In the genomic region with DNA sequence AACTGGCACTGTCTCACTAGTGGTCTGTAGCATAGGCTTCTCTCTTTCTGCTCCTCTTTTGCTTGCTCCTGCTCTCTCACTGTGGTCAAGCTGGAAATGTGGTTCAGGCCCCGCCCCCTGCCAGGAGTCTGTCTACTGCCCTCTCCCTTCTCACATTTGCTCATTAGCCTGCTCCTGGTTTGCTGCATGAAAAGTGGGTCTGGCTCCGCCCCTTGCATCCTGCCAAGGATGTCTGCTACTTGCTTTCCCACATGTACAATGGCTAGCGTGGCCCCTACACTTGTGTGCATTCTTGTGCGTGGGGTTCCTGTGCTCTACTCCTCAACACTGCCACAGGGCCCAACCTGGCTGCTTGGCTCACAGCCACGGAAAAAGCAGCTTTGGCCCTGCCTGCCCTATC, we compare ENCODE assay signal across 17 mouse cellular contexts.
DNase-seq lines count a peak whose midpoint lies in the region; ATAC-seq and TF ChIP-seq lines count a peak whose summit lies in the region.
"Had no signal": no experiment of that assay in that cellular context is flagged by ENCODE, and none has a peak within 500 bp of the region (broad histone marks: within the 10 kb centered on the region; RNA-seq: fewer than 3 reads in every experiment).

No protein-coding gene starts in this region.

- ATAC-seq in midbrain, embryonic 12.5 days (ENCODE audit: low FRiP score, low read depth) = peak; percentile 47
- no peak for ATAC-seq in midbrain, embryonic 13.5 days
- ATAC-seq in forebrain, embryonic 16.5 days = peak; percentile 62; the same call in 1 of the 2 replicates
- ATAC-seq in liver, postnatal 0 days = no peak
- ATAC-seq: Patski had no signal

- no peaks in the 10 kb centered on the region for H3K9me3 ChIP-seq in midbrain, embryonic 12.5 days
- H3K9me3 ChIP-seq in midbrain, embryonic 13.5 days = no peaks in the 10 kb centered on the region
- H3K9me3 ChIP-seq in forebrain, embryonic 16.5 days (ENCODE audit: control insufficient read depth, low read length) = no peaks in the 10 kb centered on the region
- H3K9me3 ChIP-seq in liver, postnatal 0 days (ENCODE audit: low read length) = no peaks in the 10 kb centered on the region
- H3K9me3 ChIP-seq: embryonic facial prominence, embryonic 15.5 days; heart, embryonic 10.5 days; liver, embryonic 13.5 days had no signal

- intact Hi-C loops in gastrocnemius, postnatal 14 days (cut with DNase I; ENCODE audit: low total_unique reads) = no loop called here

- no peaks in the 10 kb centered on the region for H3K36me3 ChIP-seq in midbrain, embryonic 12.5 days
- no peaks in the 10 kb centered on the region for H3K36me3 ChIP-seq in midbrain, embryonic 13.5 days
- H3K36me3 ChIP-seq in forebrain, embryonic 16.5 days (ENCODE audit: control insufficient read depth, insufficient read depth) = no peaks in the 10 kb centered on the region
- no peaks in the 10 kb centered on the region for H3K36me3 ChIP-seq in liver, postnatal 0 days (replicated peaks; ENCODE audit: insufficient read depth, low read length)
- H3K36me3 ChIP-seq: embryonic facial prominence, embryonic 15.5 days; heart, embryonic 10.5 days; liver, embryonic 13.5 days had no signal

- H3K27ac ChIP-seq in midbrain, embryonic 12.5 days (replicated peaks) = no peak overlapping the region
- H3K27ac ChIP-seq in midbrain, embryonic 13.5 days = no peak overlapping the region
- no peak overlapping the region for H3K27ac ChIP-seq in forebrain, embryonic 16.5 days (ENCODE audit: low read length)
- H3K27ac ChIP-seq in liver, postnatal 0 days (ENCODE audit: low read depth) = no peak overlapping the region
- H3K27ac ChIP-seq: embryonic facial prominence, embryonic 15.5 days; heart, embryonic 10.5 days; hindbrain, embryonic 14.5 days; liver, embryonic 13.5 days had no signal

- TF ChIP-seq EP300 in liver, postnatal 0 days (IDR thresholded peaks at IDR 0.05; ENCODE audit: low read depth) = no peak

- WGBS in midbrain, embryonic 12.5 days = 76% methylated on average over 5 of the region's 5 CpGs
- 68% methylated on average over 5 of the region's 5 CpGs for WGBS in midbrain, embryonic 13.5 days
- 51% methylated on average over 5 of the region's 5 CpGs for WGBS in forebrain, embryonic 16.5 days
- WGBS in liver, postnatal 0 days (ENCODE audit: insufficient replicate concordance) = 52% methylated on average over 5 of the region's 5 CpGs

- no peak for TF ChIP-seq POLR2A in brain, embryonic 14.5 days (IDR thresholded peaks at IDR 0.05; ENCODE audit: borderline replicate concordance, extremely low read depth, insufficient read depth, insufficient read length, poor library complexity, severe bottlenecking)

- no peaks in the 10 kb centered on the region for H3K27me3 ChIP-seq in midbrain, embryonic 12.5 days
- H3K27me3 ChIP-seq in midbrain, embryonic 13.5 days = no peaks in the 10 kb centered on the region
- H3K27me3 ChIP-seq in forebrain, embryonic 16.5 days (replicated peaks; ENCODE audit: control insufficient read depth, insufficient read depth, low read length) = no peaks in the 10 kb centered on the region
- no peaks in the 10 kb centered on the region for H3K27me3 ChIP-seq in liver, postnatal 0 days (ENCODE audit: insufficient read depth, low read length)
- H3K27me3 ChIP-seq: embryonic facial prominence, embryonic 15.5 days; liver, embryonic 13.5 days; Patski had no signal

- H3K4me1 ChIP-seq in midbrain, embryonic 12.5 days = no peaks in the 10 kb centered on the region
- H3K4me1 ChIP-seq in midbrain, embryonic 13.5 days (replicated peaks) = no peaks in the 10 kb centered on the region
- H3K4me1 ChIP-seq in forebrain, embryonic 16.5 days (replicated peaks; ENCODE audit: control insufficient read depth, insufficient read depth, low read length) = no peaks in the 10 kb centered on the region
- H3K4me1 ChIP-seq in liver, postnatal 0 days (ENCODE audit: insufficient read depth) = no peaks in the 10 kb centered on the region
- H3K4me1 ChIP-seq: embryonic facial prominence, embryonic 15.5 days; heart, embryonic 10.5 days; liver, embryonic 13.5 days had no signal

- H3K9ac ChIP-seq in midbrain, embryonic 12.5 days (replicated peaks) = no peak overlapping the region
- H3K9ac ChIP-seq in midbrain, embryonic 13.5 days (replicated peaks) = no peak overlapping the region
- no peak overlapping the region for H3K9ac ChIP-seq in forebrain, embryonic 16.5 days (replicated peaks; ENCODE audit: low read depth, low read length)
- no peak overlapping the region for H3K9ac ChIP-seq in liver, postnatal 0 days (replicated peaks)
- H3K9ac ChIP-seq: embryonic facial prominence, embryonic 15.5 days; hindbrain, embryonic 14.5 days; liver, embryonic 13.5 days had no signal

- no peak overlapping the region for H3K4me2 ChIP-seq in midbrain, embryonic 12.5 days (replicated peaks)
- no peak overlapping the region for H3K4me2 ChIP-seq in midbrain, embryonic 13.5 days (replicated peaks)
- no peak overlapping the region for H3K4me2 ChIP-seq in forebrain, embryonic 16.5 days (ENCODE audit: low read length)
- no peak overlapping the region for H3K4me2 ChIP-seq in liver, postnatal 0 days (ENCODE audit: low read depth, low read length)
- H3K4me2 ChIP-seq: embryonic facial prominence, embryonic 15.5 days; hindbrain, embryonic 14.5 days; liver, embryonic 13.5 days had no signal

- DNase-seq in gastrocnemius, postnatal 14 days = peak; percentile 5
- no peak for DNase-seq in gastrocnemius, adult 8-10 months (ENCODE audit: low spot score in 2 of 2)
- DNase-seq in brain, embryonic 14.5 days (ENCODE audit: low read depth) = peak; percentile 35
- DNase-seq in ovary, postnatal 36 days (ENCODE audit: low spot score) = no peak
- no peak for DNase-seq in liver, postnatal 0 days
- DNase-seq: adrenal gland, postnatal 14 days; cerebellum, adult 18-20 months; kidney, adult 8-10 months; kidney, postnatal 36 days; liver, embryonic 13.5 days had no signal

- no peak overlapping the region for H3K4me3 ChIP-seq in midbrain, embryonic 12.5 days
- H3K4me3 ChIP-seq in midbrain, embryonic 13.5 days (replicated peaks) = no peak overlapping the region
- H3K4me3 ChIP-seq in forebrain, embryonic 16.5 days (replicated peaks; ENCODE audit: low read length) = no peak overlapping the region
- no peak overlapping the region for H3K4me3 ChIP-seq in liver, postnatal 0 days (ENCODE audit: low read depth, low read length)
- H3K4me3 ChIP-seq: embryonic facial prominence, embryonic 15.5 days; heart, embryonic 10.5 days; liver, embryonic 13.5 days had no signal

- TF ChIP-seq CTCF in brain, embryonic 14.5 days (IDR thresholded peaks at IDR 0.05; ENCODE audit: borderline replicate concordance, extremely low read depth, insufficient read depth, insufficient read length) = no peak
- TF ChIP-seq CTCF in liver, postnatal 0 days (IDR thresholded peaks at IDR 0.05; ENCODE audit: low read depth) = no peak

Comparison
In these comparisons a context has a peak if more than half of its experiments do, and no peak if none do; other contexts are left out.
1. DNase-seq: peak in gastrocnemius, postnatal 14 days (single experiment) and brain, embryonic 14.5 days (single experiment); none in gastrocnemius, adult 8-10 months (0 of 2), ovary, postnatal 36 days (single experiment) and liver, postnatal 0 days (single experiment).
2. ATAC-seq: peak in midbrain, embryonic 12.5 days (single experiment) and forebrain, embryonic 16.5 days (single experiment); none in midbrain, embryonic 13.5 days (single experiment) and liver, postnatal 0 days (single experiment).